Mouse (Mus musculus) midbrain, postnatal 0 days (tissue): ENCODE measurements around the gene Plxnb2. TPM values are rescaled to one million over a fixed set of nuclear protein-coding genes. Genes with fewer than 3 reads are reported as not detected.

Source experiments
- ATAC-seq: fragments of 200-750 bp; cut with Nextera tagmentation; 2 replicates; pipeline ENCODE4 v1.8.0; 2017; ENCODE audit warnings: moderate number of reproducible peaks, mild to moderate bottlenecking, moderate TSS enrichment, moderate library complexity; ENCODE audit not compliant: low FRiP score
- DNase-seq: peaks from one replicate; pipeline ENCODE4 v3.0.0-alpha.2; 2015; ENCODE audit warnings: low spot score
- H3K27ac ChIP-seq: fragments of 300-500 bp; sonication (generic); 2 replicates; pipeline ENCODE4 v1.5.1; 2014; ENCODE audit warnings: low read depth, mild to moderate bottlenecking, low read length, mixed read lengths
- H3K27me3 ChIP-seq: fragments of 300-500 bp; sonication (generic); 2 replicates; pipeline ENCODE4 v1.6.1; 2014; ENCODE audit warnings: low read length, control low read depth, mixed read lengths; ENCODE audit not compliant: insufficient read depth
- H3K36me3 ChIP-seq: fragments of 300-500 bp; sonication (generic); 2 replicates; pipeline ENCODE4 v1.6.1; 2014; ENCODE audit warnings: low read length, control low read depth, mixed read lengths; ENCODE audit not compliant: insufficient read depth
- H3K4me1 ChIP-seq: fragments of 300-500 bp; sonication (generic); 2 replicates; pipeline ENCODE4 v1.6.1; 2014; ENCODE audit warnings: mild to moderate bottlenecking, control low read depth, antibody characterized with exemption, low read length, mixed read lengths; ENCODE audit not compliant: insufficient read depth
- H3K4me2 ChIP-seq: fragments of 300-500 bp; sonication (generic); 2 replicates; pipeline ENCODE4 v1.6.1; 2014; ENCODE audit warnings: low read depth, mild to moderate bottlenecking, low read length, mixed read lengths; ENCODE audit not compliant: poor library complexity, severe bottlenecking
- H3K4me3 ChIP-seq: fragments of 300-500 bp; sonication (generic); 2 replicates; pipeline ENCODE4 v1.5.1; 2014; ENCODE audit warnings: low read depth, mild to moderate bottlenecking, low read length, moderate library complexity
- H3K9ac ChIP-seq: fragments of 300-500 bp; sonication (generic); replicated peaks from 2 replicates; pipeline ENCODE4 v1.6.1; 2014; ENCODE audit warnings: mild to moderate bottlenecking, low read length, moderate library complexity, mixed read lengths; ENCODE audit not compliant: poor library complexity, severe bottlenecking
- H3K9me3 ChIP-seq: fragments of 300-500 bp; sonication (generic); 2 replicates; pipeline ENCODE4 v1.6.1; 2016; ENCODE audit warnings: low read length, control low read depth
- CTCF ChIP-seq: IDR thresholded peaks from 2 replicates; pipeline ENCODE4 v1.5.1; 2016; ENCODE audit warnings: antibody characterized with exemption, mild to moderate bottlenecking
- WGBS: fragments of 180-500 bp; shearing (Covaris S2); extraction: QIAGEN DNeasy Blood & Tissue Kit; methylation state at CpG from one replicate; pipeline ENCODE4 v1.1.7; 2014; 5-methylcytosine and 5-hydroxymethylcytosine counted together
- polyA plus RNA-seq: library from polyadenylated mRNA; unstranded; fragments of >200 nt; fragmentation: Nextera tagmentation; extraction: Ambion mirVana; gene quantifications from 2 replicates; pipeline ENCODE4 v1.2.1, GENCODE M21; 2015
- total RNA-seq: library from RNA; depleted of rRNA; stranded (reverse); fragments of >200 nt; gene quantifications from 2 replicates; pipeline ENCODE4 v1.2.3, GENCODE M21; 2014

The Plxnb2 gene
- total and polyA plus RNA-seq, 2 experiments from 2014 or later: 50.4 to 199 TPM

DNA sequence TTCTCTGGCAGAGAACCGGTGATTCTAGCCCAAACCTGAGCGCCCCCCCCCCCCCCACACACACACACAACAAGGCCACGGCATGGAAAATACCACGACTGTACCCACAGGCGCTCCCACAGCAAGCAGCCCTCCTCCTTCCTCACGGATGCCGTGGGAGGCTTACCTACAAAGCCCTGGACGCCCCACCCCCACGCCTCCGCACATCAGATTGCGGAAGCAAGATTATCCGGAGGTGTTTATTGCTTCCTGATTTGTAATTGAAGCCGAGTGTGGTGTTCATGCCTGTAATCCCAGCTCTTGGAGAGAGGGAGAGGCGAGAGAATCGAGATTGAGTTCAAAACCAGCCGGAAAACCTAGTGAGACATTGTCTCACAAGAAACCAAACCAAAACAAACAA lies 33.6 kb downstream of the Plxnb2 start:
- peak; percentile 33 for DNase-seq
- whole genome bisulfite sequencing: 6% methylated on average over 15 of the region's 16 CpGs

DNA sequence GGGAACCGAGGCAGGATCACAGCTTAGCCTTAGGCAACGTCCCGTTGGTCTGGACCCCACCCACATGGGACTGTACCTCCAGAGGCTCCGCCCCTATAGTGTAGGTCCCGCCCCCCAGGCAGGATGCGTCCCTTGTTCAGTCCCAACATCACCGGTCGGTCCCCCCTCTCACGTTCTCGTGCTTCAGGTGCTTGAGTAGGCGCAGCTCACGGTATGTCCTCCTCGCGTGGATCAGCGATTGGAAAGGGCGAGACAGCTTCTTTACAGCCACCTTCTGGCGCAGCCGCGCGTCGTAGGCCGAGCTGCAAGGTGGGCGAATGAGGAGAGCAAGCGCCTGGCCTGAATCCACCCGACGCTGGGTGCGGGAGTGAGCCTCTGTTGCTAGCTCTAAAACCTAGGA lies 34.1 kb downstream of the Plxnb2 start:
- Histone ChIP-seq H3K4me3 (peak overlapping the region; percentile 70), H3K27ac (peak overlapping the region; percentile 55), H3K36me3 (no peaks in the 10 kb centered on the region), H3K27me3 (no peaks in the 10 kb centered on the region), H3K4me2 (peak overlapping the region; percentile 93), H3K9ac (peak overlapping the region; percentile 60), H3K9me3 (no peaks in the 10 kb centered on the region), H3K4me1 (peaks cover 25% of the 10 kb centered on the region)
- peak; percentile 46 for DNase-seq
- TF ChIP-seq CTCF: peak; percentile 20
- under 1% methylated on average over 26 of the region's 27 CpGs for WGBS
- ATAC-seq: peak; percentile 33; the same call in 1 of the 2 replicates

More for the DNA sequence above, 33.6 kb downstream of the Plxnb2 start:
- H3K4me3 ChIP-seq: peak overlapping the region; percentile 70
- peak overlapping the region; percentile 93 for H3K4me2 ChIP-seq
- peak overlapping the region; percentile 55 for H3K27ac ChIP-seq
- H3K9me3 ChIP-seq: no peaks in the 10 kb centered on the region
- H3K4me1 ChIP-seq: peaks cover 25% of the 10 kb centered on the region
- H3K27me3 ChIP-seq: no peaks in the 10 kb centered on the region
- no peak for TF ChIP-seq CTCF
- H3K9ac ChIP-seq: peak overlapping the region; percentile 60
- 0 out of 2 replicates have a peak, but pooled peaks have one; percentile 20 for ATAC-seq
- no peaks in the 10 kb centered on the region for H3K36me3 ChIP-seq

DNA sequence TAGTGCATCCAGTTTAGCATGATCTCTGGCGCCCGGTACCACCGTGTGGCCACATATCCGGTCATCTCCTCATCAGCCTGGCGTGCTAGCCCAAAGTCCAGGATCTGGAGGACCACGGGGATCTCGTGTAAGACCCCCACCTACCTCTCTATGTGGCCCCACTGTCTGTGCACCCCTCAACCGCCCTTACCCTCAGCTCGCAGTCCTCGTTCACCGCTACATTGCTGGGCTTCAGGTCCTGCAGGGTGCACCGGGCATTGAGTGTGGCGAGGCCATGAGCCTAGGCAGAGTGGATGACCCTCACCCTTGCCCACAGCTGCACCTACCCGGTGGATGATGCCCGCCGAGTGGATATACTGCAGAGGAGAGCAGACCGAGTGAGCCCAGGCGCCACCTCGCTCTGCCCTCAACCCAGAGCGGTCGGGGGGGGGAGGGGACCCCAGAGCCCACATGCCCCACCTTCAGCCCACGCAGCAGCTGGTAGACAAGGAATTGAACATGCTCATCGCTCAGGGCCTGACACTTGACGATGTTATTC lies 34.7 kb downstream of the Plxnb2 start:
- TF ChIP-seq CTCF: no peak
- Histone ChIP-seq H3K27ac (no peak overlapping the region), H3K4me2 (peak overlapping the region; percentile 93), H3K9ac (peak overlapping the region; percentile 60; the same call in 1 of the 2 replicates), H3K36me3 (no peaks in the 10 kb centered on the region), H3K4me1 (peaks cover 25% of the 10 kb centered on the region), H3K4me3 (peak overlapping the region; percentile 70; the same call in 1 of the 2 replicates), H3K27me3 (no peaks in the 10 kb centered on the region), H3K9me3 (no peaks in the 10 kb centered on the region)
- ATAC-seq (peak; percentile 4; the same call in 1 of the 2 replicates), DNase-seq (no peak)
- 82% methylated on average over 24 of the region's 24 CpGs for WGBS

DNA sequence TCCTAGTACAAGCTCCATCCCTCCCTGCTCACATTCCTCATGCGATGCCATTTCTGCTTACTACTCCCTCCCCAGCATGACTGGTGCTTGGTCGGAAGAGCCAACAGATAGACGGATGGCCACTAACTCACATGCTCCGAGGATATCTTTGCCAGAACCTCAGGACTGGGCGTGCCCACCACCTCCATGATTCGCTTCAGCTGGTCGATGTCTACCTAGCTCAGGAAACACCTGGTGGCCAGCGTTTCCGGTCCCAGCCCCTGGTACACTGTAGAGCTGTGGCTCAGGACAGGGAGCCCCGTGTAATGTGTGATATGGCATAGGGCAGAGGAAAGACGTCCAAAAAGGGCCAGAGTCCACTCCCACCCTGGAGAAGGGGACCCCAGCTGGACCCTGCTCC lies 35.6 kb downstream of the Plxnb2 start:
- DNase-seq: no peak
- WGBS: 91% methylated on average over 11 of the region's 11 CpGs
- TF ChIP-seq CTCF: no peak

DNA sequence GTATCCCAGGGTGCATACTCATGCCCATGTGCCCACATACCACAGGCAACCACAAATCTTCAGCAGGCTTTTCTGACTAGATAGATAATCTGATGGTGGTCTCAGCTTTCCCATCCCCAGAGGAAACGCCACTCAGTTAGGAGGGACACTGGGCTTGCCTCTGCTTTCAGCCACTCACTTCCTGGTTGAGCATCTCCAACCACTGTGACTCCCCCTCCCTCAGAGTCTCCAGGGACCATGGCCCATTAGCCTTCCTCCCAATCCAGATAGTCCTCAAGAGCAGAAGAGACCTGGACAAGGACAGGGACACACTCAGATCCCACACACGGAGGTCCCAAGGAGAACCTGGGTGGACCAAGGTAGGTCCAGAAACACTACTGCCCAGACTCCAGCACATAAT lies 37.5 kb downstream of the Plxnb2 start:
- no peak overlapping the region for H3K27ac ChIP-seq
- no peaks in the 10 kb centered on the region for H3K9me3 ChIP-seq
- WGBS: 89% methylated on average over 2 of the region's 2 CpGs
- no peak overlapping the region for H3K4me3 ChIP-seq
- TF ChIP-seq CTCF: no peak
- peaks cover 22% of the 10 kb centered on the region for H3K4me1 ChIP-seq
- no peak overlapping the region for H3K9ac ChIP-seq
- ATAC-seq: no peak
- peaks cover 5% of the 10 kb centered on the region; the same call in 1 of the 2 replicates for H3K27me3 ChIP-seq
- H3K4me2 ChIP-seq: no peak overlapping the region
- no peaks in the 10 kb centered on the region for H3K36me3 ChIP-seq
- DNase-seq: no peak

More for the DNA sequence above, 35.6 kb downstream of the Plxnb2 start:
- H3K4me1 ChIP-seq: peaks cover 27% of the 10 kb centered on the region
- ATAC-seq: no peak
- no peak overlapping the region for H3K9ac ChIP-seq
- H3K4me3 ChIP-seq: no peak overlapping the region
- no peak overlapping the region for H3K27ac ChIP-seq
- H3K9me3 ChIP-seq: no peaks in the 10 kb centered on the region
- H3K36me3 ChIP-seq: no peaks in the 10 kb centered on the region
- H3K27me3 ChIP-seq: no peaks in the 10 kb centered on the region
- H3K4me2 ChIP-seq: no peak overlapping the region

DNA sequence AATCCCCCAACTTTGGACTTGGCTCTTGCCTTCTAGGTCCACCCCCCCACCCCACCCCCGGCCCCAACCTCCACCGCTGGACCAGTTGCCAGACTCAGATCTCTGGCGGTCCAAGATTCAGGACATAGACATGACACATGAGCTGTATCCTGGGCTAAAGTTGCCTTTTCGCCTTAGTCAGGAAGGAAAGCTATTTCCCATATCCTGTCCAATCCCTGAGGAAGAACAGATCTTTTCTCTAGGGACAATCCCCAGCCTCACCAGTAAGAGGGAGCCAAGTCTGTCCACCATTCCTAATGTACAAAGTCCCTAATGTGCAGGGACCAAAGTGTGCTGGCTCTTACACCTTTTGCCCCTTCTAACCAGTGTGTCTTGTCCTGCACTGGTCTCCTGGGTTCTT lies 38.7 kb downstream of the Plxnb2 start:
- Histone ChIP-seq H3K4me2 (no peak overlapping the region), H3K9ac (no peak overlapping the region), H3K9me3 (no peaks in the 10 kb centered on the region), H3K4me3 (no peak overlapping the region), H3K27me3 (peaks cover 5% of the 10 kb centered on the region; the same call in 1 of the 2 replicates), H3K27ac (no peak overlapping the region), H3K36me3 (no peaks in the 10 kb centered on the region), H3K4me1 (peaks cover 14% of the 10 kb centered on the region; the same call in 1 of the 2 replicates)
- DNase-seq (no peak), ATAC-seq (no peak)
- no peak for TF ChIP-seq CTCF
- 72% methylated on average over 4 of the region's 4 CpGs for WGBS
